In the genomic region with DNA sequence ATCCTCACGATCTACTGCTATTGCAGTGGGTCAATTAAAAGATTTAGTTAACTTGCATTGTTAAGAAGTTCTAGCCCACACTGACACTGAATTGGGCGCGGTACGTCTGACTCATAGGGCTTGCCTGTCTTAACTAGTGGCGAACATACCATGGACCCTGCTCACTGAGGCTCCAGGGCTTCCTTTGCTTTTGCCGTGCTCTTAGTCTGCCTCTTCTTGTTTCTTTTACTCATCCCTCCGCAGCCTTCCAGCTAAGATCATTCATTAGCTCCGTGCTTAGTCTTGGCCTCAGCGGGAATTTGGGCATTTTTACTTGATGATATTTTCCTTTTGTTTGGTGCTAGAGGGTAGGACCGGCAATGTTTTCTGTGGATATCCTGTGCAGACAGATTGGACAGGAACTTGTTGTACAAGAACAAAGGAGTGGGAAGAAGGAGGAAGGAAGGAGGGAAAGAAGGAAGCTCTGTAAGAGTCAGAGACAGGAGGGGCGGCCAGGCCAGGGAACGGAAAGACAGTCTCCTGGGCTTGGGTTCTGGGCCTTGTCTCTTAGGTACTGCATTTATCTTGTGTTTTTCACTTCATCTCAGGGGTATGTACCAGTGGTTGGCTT, we compare ENCODE assay signal across 8 mouse cellular contexts. TPM values are rescaled to one million over a fixed set of nuclear protein-coding genes. Genes with fewer than 3 reads are reported as not detected.
DNase-seq lines count a peak whose midpoint lies in the region; ATAC-seq and TF ChIP-seq lines count a peak whose summit lies in the region.

No protein-coding gene starts in this region.

- H3K27me3 ChIP-seq in neural tube, embryonic 11.5 days (ENCODE audit: control insufficient read depth, insufficient read depth, low read length) = no peaks in the 10 kb centered on the region
- H3K27me3 ChIP-seq in intestine, embryonic 16.5 days (replicated peaks; ENCODE audit: control insufficient read depth, insufficient read depth, low read length) = no peaks in the 10 kb centered on the region
- H3K27me3 ChIP-seq in stomach, embryonic 14.5 days (ENCODE audit: control insufficient read depth, insufficient read depth, low read length) = no peaks in the 10 kb centered on the region
- no peaks in the 10 kb centered on the region for H3K27me3 ChIP-seq in forebrain, postnatal 0 days (ENCODE audit: insufficient read depth, low read length)

- WGBS in neural tube, embryonic 11.5 days = 39% methylated on average over 12 of the region's 12 CpGs
- whole genome bisulfite sequencing in intestine, embryonic 16.5 days = 40% methylated on average over 12 of the region's 12 CpGs
- 43% methylated on average over 12 of the region's 12 CpGs for WGBS in stomach, embryonic 14.5 days
- 32% methylated on average over 12 of the region's 12 CpGs for WGBS in forebrain, postnatal 0 days

- H3K9me3 ChIP-seq in neural tube, embryonic 11.5 days (ENCODE audit: control insufficient read depth, low read length) = no peaks in the 10 kb centered on the region
- no peaks in the 10 kb centered on the region for H3K9me3 ChIP-seq in intestine, embryonic 16.5 days (ENCODE audit: control insufficient read depth, low read length)
- no peaks in the 10 kb centered on the region for H3K9me3 ChIP-seq in stomach, embryonic 14.5 days (ENCODE audit: control insufficient read depth, low read depth, low read length)
- no peaks in the 10 kb centered on the region for H3K9me3 ChIP-seq in forebrain, postnatal 0 days (ENCODE audit: low read length)

- H3K4me1 ChIP-seq in neural tube, embryonic 11.5 days (ENCODE audit: control insufficient read depth, insufficient read depth, low read length) = peaks cover 33% of the 10 kb centered on the region
- H3K4me1 ChIP-seq in intestine, embryonic 16.5 days (ENCODE audit: control insufficient read depth, insufficient read depth, low read length) = peaks cover 27% of the 10 kb centered on the region
- H3K4me1 ChIP-seq in stomach, embryonic 14.5 days (ENCODE audit: control insufficient read depth, insufficient read depth, low read length) = peaks cover 15% of the 10 kb centered on the region
- peaks cover 6% of the 10 kb centered on the region; the same call in 1 of the 2 replicates for H3K4me1 ChIP-seq in forebrain, postnatal 0 days (ENCODE audit: insufficient read depth)

- no peak overlapping the region for H3K27ac ChIP-seq in neural tube, embryonic 11.5 days (ENCODE audit: low read depth, low read length)
- H3K27ac ChIP-seq in intestine, embryonic 16.5 days (ENCODE audit: low read length) = peak overlapping the region; percentile 68
- H3K27ac ChIP-seq in stomach, embryonic 14.5 days (ENCODE audit: low read length) = peak overlapping the region; percentile 52; the same call in 1 of the 2 replicates
- no peak overlapping the region for H3K27ac ChIP-seq in forebrain, postnatal 0 days (ENCODE audit: low read depth, low read length)

- H3K9ac ChIP-seq in neural tube, embryonic 11.5 days (ENCODE audit: low read length) = no peak overlapping the region
- H3K9ac ChIP-seq in intestine, embryonic 16.5 days (ENCODE audit: low read depth, low read length) = peak overlapping the region; percentile 14; the same call in 1 of the 2 replicates
- no peak overlapping the region for H3K9ac ChIP-seq in stomach, embryonic 14.5 days (replicated peaks; ENCODE audit: low read depth, low read length)
- no peak overlapping the region for H3K9ac ChIP-seq in forebrain, postnatal 0 days

- no peaks in the 10 kb centered on the region for H3K36me3 ChIP-seq in neural tube, embryonic 11.5 days (ENCODE audit: control insufficient read depth, insufficient read depth, low read length)
- H3K36me3 ChIP-seq in intestine, embryonic 16.5 days (ENCODE audit: control insufficient read depth, insufficient read depth, low read length) = no peaks in the 10 kb centered on the region
- no peaks in the 10 kb centered on the region for H3K36me3 ChIP-seq in stomach, embryonic 14.5 days (ENCODE audit: control insufficient read depth, insufficient read depth, low read length)
- H3K36me3 ChIP-seq in forebrain, postnatal 0 days (ENCODE audit: insufficient read depth) = no peaks in the 10 kb centered on the region; the same call in 1 of the 2 replicates

- intact Hi-C loops in left cerebral cortex, postnatal 4 days (cut with DNase I) = no loop called here

- TF ChIP-seq CTCF in forebrain, postnatal 0 days (IDR thresholded peaks at IDR 0.05; ENCODE audit: low read depth) = no peak

- 0 out of 2 replicates have a peak overlapping the region, but pooled peaks have one; percentile 2 for H3K4me3 ChIP-seq in neural tube, embryonic 11.5 days (ENCODE audit: low read depth, low read length)
- H3K4me3 ChIP-seq in intestine, embryonic 16.5 days (ENCODE audit: low read length) = peak overlapping the region; percentile 14; the same call in 1 of the 2 replicates
- no peak overlapping the region for H3K4me3 ChIP-seq in stomach, embryonic 14.5 days (ENCODE audit: low read depth, low read length)
- no peak overlapping the region for H3K4me3 ChIP-seq in forebrain, postnatal 0 days (ENCODE audit: low read depth, low read length)

- peak overlapping the region; percentile 19 for H3K4me2 ChIP-seq in neural tube, embryonic 11.5 days (ENCODE audit: low read depth)
- H3K4me2 ChIP-seq in intestine, embryonic 16.5 days (ENCODE audit: low read depth, low read length) = peak overlapping the region; percentile 35; the same call in 1 of the 2 replicates
- 0 out of 2 replicates have a peak overlapping the region, but pooled peaks have one; percentile 16 for H3K4me2 ChIP-seq in stomach, embryonic 14.5 days (replicated peaks; ENCODE audit: low read depth, low read length)
- H3K4me2 ChIP-seq in forebrain, postnatal 0 days (ENCODE audit: low read depth) = no peak overlapping the region

- ATAC-seq in neural tube, embryonic 11.5 days (ENCODE audit: insufficient read depth, low FRiP score, low TSS enrichment) = no peak
- peak; percentile 45 for ATAC-seq in intestine, embryonic 16.5 days
- ATAC-seq in stomach, embryonic 14.5 days (ENCODE audit: insufficient number of reproducible peaks, insufficient read depth, low FRiP score, low read depth) = no peak
- ATAC-seq in forebrain, postnatal 0 days = no peak

- no peak for DNase-seq in neural tube, embryonic 11.5 days (ENCODE audit: low spot score)
- DNase-seq in neural tube, embryonic 10.5 days (ENCODE audit: extremely low spot score, low spot score) = no peak
- peak; percentile 34 for DNase-seq in embryo, embryonic 10.5 days (ENCODE audit: low spot score)
- DNase-seq in left cerebral cortex, postnatal 4 days = no peak
- no peak for DNase-seq in forebrain, postnatal 0 days
- DNase-seq in thymus, postnatal 10 days (ENCODE audit: low spot score in 2 of 2) = no peak

RNA-seq across cellular contexts. Expression of a gene that starts 57.1 kb away (rescaled TPM):
- polyA plus RNA-seq in neural tube, embryonic 11.5 days (2014; fragmentation: Nextera tagmentation; extraction: Ambion mirVana) = 3.0 and 4.0 TPM in 2 replicates
- 6.8 and 7.0 TPM in 2 replicates for polyA plus RNA-seq in intestine, embryonic 16.5 days (2015; fragmentation: Nextera tagmentation; extraction: Ambion mirVana)
- 13.3 and 15.0 TPM in 2 replicates for polyA plus RNA-seq in stomach, embryonic 14.5 days (2014; fragmentation: Nextera tagmentation; extraction: Ambion mirVana)
- 1 to 10 TPM; 3.4 to 4.4 TPM for total RNA-seq in left cerebral cortex, postnatal 4 days (2021)
- total RNA-seq in forebrain, postnatal 0 days (2014; rRNA removed) = 1.5 and 4.5 TPM in 2 replicates
- polyA plus RNA-seq in forebrain, postnatal 0 days (2015; fragmentation: Nextera tagmentation; extraction: Ambion mirVana) = 4.0 and 4.4 TPM in 2 replicates

RNA-seq across cellular contexts. Expression of a gene that starts 58.5 kb away (rescaled TPM):
- 6.0 TPM in 2 replicates for polyA plus RNA-seq in neural tube, embryonic 11.5 days (2014; fragmentation: Nextera tagmentation; extraction: Ambion mirVana)
- 2.2 and 2.7 TPM in 2 replicates for polyA plus RNA-seq in intestine, embryonic 16.5 days (2015; fragmentation: Nextera tagmentation; extraction: Ambion mirVana)
- 6.8 and 6.9 TPM in 2 replicates for polyA plus RNA-seq in stomach, embryonic 14.5 days (2014; fragmentation: Nextera tagmentation; extraction: Ambion mirVana)
- 10 to 100 TPM; 58.2 to 60.2 TPM for total RNA-seq in left cerebral cortex, postnatal 4 days (2021)
- 21.4 and 29.2 TPM in 2 replicates for total RNA-seq in forebrain, postnatal 0 days (2014; rRNA removed)
- polyA plus RNA-seq in forebrain, postnatal 0 days (2015; fragmentation: Nextera tagmentation; extraction: Ambion mirVana) = 2.8 and 4.6 TPM in 2 replicates

Comparison
In these comparisons a context has a peak if more than half of its experiments do, and no peak if none do; other contexts are left out.
1. H3K27ac ChIP-seq: peak in intestine, embryonic 16.5 days (single experiment) and stomach, embryonic 14.5 days (single experiment); none in neural tube, embryonic 11.5 days (single experiment) and forebrain, postnatal 0 days (single experiment).
2. H3K4me3 ChIP-seq: peak in neural tube, embryonic 11.5 days (single experiment) and intestine, embryonic 16.5 days (single experiment); none in stomach, embryonic 14.5 days (single experiment) and forebrain, postnatal 0 days (single experiment).